Mouse (Mus musculus): ENCODE results near the gene Slc11a1.
"Not testable (repeated sequence)": the region's sequence is repeated elsewhere in the genome, so short reads cannot be mapped to it uniquely, and the experiment has no call there.

The Slc11a1 gene

DNA sequence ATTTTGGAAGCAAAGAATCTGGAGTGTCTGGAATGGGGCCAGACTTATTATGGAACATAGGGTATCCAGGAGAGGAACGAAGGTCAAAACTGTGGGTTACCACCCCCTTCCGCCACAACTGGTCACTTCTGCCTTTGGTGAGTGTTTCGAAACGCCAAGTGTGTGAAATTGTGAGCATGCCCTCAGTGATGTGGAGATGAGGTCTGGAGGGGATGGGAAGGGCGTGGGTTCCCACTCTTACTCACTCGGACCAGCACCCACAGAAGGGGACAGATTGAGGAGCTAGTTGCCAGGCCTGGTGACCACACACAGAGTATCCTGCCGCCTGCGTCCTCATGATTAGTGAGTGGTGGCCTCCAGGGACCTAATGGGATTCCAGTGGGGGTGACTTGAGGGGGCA, at the start of gene Slc11a1:
Gene Slc11a1, plus strand, starts transcription at position 216 of the 400 bp plus-strand sequence.
- no peak for DNase-seq (ENCODE audit: extremely low spot score)

DNA sequence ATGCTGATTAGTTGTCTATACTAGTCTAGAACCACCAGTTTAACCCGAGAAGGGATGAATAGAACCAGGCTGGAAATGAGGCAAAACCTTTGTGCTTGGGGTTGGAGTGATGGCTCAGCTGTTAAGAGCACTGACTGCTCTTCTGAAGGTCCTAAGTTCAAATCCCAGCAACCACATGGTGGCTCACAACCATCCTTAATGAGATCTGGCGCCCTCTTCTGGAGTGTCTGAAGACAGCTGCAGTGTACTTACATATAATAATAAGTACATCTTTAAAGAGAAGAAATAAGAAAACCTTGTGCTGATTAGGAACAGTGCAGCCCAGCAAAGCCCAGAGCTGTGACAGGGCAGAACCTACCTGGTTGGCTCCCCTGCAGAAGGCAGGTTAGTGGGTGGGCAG, 48.1 kb upstream of the Slc11a1 start:
- not testable (repeated sequence) for DNase-seq (ENCODE audit: extremely low spot score)

GRCm38 (mm10) chr1:74329899-74330431, 45.0 kb upstream of the Slc11a1 start:
- no peak for DNase-seq (ENCODE audit: extremely low spot score)

GRCm38 (mm10) chr1:74331046-74331681, 43.8 kb upstream of the Slc11a1 start:
- DNase-seq (ENCODE audit: extremely low spot score), result no peak

DNA sequence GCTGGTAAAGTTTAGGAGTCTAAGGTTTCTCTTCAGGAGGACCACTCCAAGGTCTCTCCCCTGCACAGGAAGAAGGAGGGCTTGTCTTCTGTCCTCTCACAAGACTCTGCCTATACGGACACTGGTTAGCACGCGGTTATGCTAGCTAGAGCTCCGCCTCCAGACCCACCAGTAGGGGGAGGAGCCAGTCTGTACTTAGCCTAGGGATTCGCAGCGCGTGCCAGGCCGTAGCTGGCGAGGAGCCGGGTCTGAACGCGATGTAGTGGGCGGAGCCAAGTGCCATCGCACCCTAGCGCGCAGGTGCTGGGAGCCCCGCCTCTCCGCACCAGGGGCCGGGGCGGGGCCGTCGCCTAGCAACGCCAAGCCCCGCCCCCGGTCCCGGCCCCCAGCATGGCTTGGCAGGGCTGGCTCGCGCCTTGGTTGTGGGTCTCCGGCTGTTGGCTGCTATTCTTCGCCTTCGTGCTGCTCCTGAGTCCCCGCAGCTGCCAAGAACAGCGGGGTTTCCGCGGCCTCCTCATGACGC, 42.7 kb upstream of the Slc11a1 start:
- DNase-seq (ENCODE audit: extremely low spot score), result peak; percentile 96

GRCm38 (mm10) chr1:74332930-74333329, 42.1 kb upstream of the Slc11a1 start:
- peak; percentile 17 for DNase-seq (ENCODE audit: extremely low spot score)

DNA sequence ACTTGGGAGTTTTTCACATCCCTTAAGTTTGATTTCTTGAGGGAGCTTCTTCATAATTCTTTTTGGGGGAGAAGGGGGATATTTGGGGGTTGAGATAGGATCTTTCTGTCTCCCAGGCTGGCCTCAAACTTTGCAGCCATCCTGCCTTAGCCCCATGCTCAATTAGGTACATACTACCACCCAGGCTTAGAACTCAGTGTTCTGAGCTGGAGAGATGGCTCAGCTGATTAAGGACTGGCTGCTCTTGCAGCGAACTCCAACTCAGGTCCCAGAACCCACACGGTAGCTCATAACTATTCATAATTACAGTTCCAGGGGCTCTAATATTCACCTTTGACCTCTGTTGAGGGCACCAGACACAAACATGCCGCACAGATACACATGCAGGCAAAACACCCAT, 40.4 kb upstream of the Slc11a1 start:
- no peak for DNase-seq (ENCODE audit: extremely low spot score)

GRCm38 (mm10) chr1:74335033-74335432, 40.0 kb upstream of the Slc11a1 start:
- no peak for DNase-seq (ENCODE audit: extremely low spot score)

GRCm38 (mm10) chr1:74335436-74336170, 39.4 kb upstream of the Slc11a1 start:
- DNase-seq (ENCODE audit: extremely low spot score), result no peak

GRCm38 (mm10) chr1:74337241-74337771, 37.7 kb upstream of the Slc11a1 start:
- DNase-seq (ENCODE audit: extremely low spot score), result no peak

DNA sequence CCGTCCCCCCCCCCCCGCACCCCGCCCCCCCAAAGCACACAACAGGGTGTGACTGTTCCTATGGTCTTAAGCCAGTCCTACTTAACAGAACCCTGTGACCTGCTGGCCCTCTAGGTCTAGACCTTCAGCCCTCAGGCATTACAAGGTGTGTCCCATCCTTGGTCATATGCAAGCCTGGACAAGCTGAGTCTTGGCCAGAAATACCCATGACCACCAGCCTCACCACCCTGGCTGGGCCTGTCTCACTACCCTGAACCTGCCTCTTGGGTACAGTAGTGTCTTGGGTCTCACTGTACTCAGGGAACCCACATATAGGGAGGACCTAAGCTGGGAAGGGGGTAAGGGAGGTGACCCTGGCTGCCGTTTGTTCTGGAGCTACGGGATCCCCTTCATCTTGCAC, 37.0 kb upstream of the Slc11a1 start:
- DNase-seq (ENCODE audit: extremely low spot score), result no peak

DNA sequence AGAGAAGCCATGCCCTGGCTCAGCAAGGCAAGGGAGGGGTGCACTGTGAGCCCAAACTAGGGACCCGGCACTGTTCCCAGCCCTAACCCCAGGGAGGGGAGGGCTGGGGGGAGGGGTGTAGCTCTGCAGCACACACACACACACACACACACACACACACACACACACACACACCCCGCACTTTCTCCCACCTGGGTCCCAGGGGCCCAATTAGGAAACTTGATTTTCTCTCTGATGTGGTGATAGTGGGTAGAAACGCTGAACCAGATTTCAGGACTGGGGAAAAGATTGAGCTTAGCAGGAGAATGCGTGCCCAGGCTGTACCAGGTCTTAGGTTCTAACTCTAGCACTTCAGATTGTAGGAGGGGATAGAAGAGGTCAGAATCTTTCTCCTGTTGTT, 36.4 kb upstream of the Slc11a1 start:
- DNase-seq (ENCODE audit: extremely low spot score), result no peak

DNA sequence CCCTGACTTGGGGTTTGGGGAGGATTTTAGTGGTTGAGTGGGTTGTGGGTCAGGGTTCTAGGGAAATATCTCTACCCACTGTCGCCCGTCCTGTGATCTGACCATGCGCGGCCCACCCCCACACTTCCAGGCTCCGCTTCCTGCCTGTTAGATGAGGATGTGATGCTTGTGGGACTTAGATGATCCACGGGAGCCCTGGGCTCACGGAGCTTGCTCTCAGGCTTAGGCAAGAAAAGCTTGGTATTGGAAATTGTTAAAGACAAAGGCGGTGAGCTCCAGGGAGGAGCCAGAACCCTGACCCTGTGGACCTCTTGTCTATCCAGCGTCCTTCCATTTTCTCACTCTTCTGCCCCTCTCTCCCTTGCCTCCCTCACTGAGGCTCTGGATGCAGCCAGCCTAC, 35.1 kb upstream of the Slc11a1 start:
- DNase-seq (ENCODE audit: extremely low spot score), result no peak

- DNase-seq (ENCODE audit: extremely low spot score), result no peak
These were observed 34.6 kb upstream of the Slc11a1 start for GRCm38 (mm10) chr1:74340361-74340764.

- DNase-seq (ENCODE audit: extremely low spot score), result not testable (repeated sequence)
These were observed 34.0 kb upstream of the Slc11a1 start for GRCm38 (mm10) chr1:74340992-74341391.

DNA sequence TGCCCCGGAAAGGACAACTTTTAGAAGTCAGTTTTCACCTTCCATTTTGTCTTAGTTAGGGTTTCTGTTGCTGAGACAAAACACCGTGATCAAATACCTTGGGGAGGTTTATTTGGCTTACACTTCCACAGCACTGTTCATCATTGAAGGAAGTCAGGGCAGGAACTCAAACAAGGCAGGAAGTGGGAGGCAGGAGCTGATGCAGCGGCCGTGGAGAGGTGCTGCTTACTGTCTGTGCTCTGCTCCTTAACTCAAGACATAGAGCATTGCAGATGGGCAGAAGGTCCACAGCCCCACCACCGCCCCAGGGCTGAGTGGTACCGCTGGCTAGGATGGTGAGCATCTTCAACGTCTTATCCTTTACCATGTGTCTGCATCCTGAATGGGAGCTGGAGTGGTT, 33.1 kb upstream of the Slc11a1 start:
- DNase-seq (ENCODE audit: extremely low spot score), result no peak

DNA sequence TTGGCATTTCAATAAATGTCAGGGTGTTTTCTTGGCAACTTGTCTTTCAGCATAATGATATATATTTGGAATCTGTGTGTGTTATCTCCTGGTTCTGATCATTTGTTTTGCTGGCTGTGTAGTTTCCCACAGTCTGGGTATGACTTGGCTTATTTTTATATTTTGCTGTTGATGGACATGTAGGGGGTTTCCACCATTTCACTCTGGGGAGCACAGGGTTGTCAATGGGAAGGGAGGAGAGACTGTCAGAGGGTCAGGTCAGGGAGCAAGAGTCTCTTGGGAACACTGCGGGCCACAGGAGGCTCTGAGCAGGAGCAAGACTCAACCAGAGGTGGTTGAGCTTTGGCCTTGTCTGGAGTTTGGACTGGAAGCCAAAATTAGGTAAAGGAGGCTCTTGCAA, 32.7 kb upstream of the Slc11a1 start:
- no peak for DNase-seq (ENCODE audit: extremely low spot score)

DNA sequence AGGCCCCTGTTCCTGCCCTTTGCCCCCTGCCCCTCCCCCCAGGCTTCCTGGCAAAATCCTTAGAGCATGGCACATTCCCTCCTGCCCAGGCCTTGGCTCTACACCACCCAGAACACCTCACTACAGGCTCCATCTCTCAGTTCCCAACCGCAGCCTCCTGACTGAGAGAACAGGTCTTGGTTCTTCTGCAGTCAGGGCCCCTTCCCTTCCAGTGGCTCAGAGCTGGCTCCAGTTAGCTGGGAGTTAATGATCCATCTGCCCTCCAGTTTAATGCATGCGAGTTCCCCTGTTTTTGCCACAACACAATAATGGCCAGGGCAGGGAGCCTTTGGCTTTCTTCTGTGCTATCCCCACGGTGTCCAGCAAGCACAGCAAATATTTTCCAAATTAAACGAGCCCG, 31.8 kb upstream of the Slc11a1 start:
- DNase-seq (ENCODE audit: extremely low spot score), result no peak

- DNase-seq (ENCODE audit: extremely low spot score), result no peak
These were observed 30.7 kb upstream of the Slc11a1 start for GRCm38 (mm10) chr1:74344163-74344916.

DNA sequence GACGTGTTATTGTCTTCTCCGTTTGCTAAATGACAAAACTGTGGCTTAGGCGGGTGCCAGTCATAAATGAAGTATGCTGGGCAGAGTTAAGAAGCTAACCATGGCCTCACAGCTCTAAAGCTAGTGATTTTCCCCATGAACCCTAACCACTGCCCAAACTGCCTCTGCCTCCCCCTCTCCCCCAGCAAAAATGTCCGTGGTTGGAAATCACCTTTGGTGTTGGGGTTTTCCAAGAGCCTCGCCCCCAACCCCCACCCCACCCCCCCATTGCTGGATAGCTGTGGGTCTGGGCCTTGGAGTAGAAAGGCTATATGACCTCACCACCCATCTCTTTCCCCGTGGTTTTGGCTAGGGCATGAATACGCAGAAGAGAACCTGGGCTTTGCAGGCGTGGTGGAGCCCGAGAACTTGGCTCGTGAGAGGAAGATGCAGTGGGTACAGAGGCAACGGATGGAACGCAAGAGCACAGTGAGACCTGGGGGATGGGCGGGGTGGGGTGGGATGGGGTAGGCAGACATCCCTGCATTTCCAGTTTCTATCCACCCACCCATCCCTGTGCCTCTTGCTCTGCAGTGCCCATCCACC, 23.7 kb upstream of the Slc11a1 start:
- no peak for DNase-seq (ENCODE audit: extremely low spot score)

- DNase-seq (ENCODE audit: extremely low spot score), result no peak
These were observed 22.4 kb upstream of the Slc11a1 start for GRCm38 (mm10) chr1:74352532-74353096.
